Mouse (Mus musculus) lung, adult 2 months (tissue): Measurements from ENCODE around the gene Lama4.

ENCODE experiments used
- CTCF ChIP-seq: fragments of 200-500 bp; IDR thresholded peaks from 2 replicates; pipeline ENCODE4 v1.5.1; 2011; ENCODE audit warnings: mild to moderate bottlenecking, low read length, control low read depth; ENCODE audit not compliant: insufficient read depth
- POLR2A ChIP-seq: fragments of 200-500 bp; IDR thresholded peaks from 2 replicates; pipeline ENCODE4 v1.6.1; 2011; ENCODE audit warnings: low read depth, mild to moderate bottlenecking, control low read depth, low read length, borderline replicate concordance; ENCODE audit errors: extremely low read depth

- TF ChIP-seq POLR2A (no peak), CTCF (no peak)
These were observed 133.4 kb downstream of the Lama4 start for GRCm38 (mm10) chr10:39098746-39099145.
